ENCODE assay signal across 19 mouse cellular contexts in genomic region chr16:42074325-42074724, GRCm38 (mm10).
"Had no signal": no experiment of that assay in that cellular context is flagged by ENCODE, and none has a peak within 500 bp of the region (broad histone marks: within the 10 kb centered on the region; RNA-seq: fewer than 3 reads in every experiment).

No protein-coding gene starts in this region.

- H3K27me3 ChIP-seq: limb, embryonic 13.5 days; liver, embryonic 12.5 days; liver, embryonic 15.5 days; lung, embryonic 15.5 days; megakaryocyte, embryonic 14.5 days; midbrain, embryonic 13.5 days had no signal

- H3K27ac ChIP-seq: left cerebral cortex, adult 2 months; limb, embryonic 10.5 days; limb, embryonic 13.5 days; liver, embryonic 12.5 days; liver, embryonic 15.5 days; lung, embryonic 15.5 days; midbrain, embryonic 10.5 days; midbrain, embryonic 13.5 days had no signal

- H3K9ac ChIP-seq: limb, embryonic 13.5 days; liver, embryonic 12.5 days; liver, embryonic 15.5 days; lung, embryonic 15.5 days; midbrain, embryonic 13.5 days had no signal

- H3K4me1 ChIP-seq: limb, embryonic 10.5 days; limb, embryonic 13.5 days; liver, embryonic 12.5 days; liver, embryonic 15.5 days; lung, embryonic 15.5 days; megakaryocyte, embryonic 14.5 days; midbrain, embryonic 10.5 days had no signal

- H3K4me3 ChIP-seq: left cerebral cortex, adult 2 months; limb, embryonic 10.5 days; limb, embryonic 13.5 days; liver, embryonic 12.5 days; liver, embryonic 15.5 days; lung, embryonic 15.5 days; megakaryocyte, embryonic 14.5 days; midbrain, embryonic 10.5 days; midbrain, embryonic 13.5 days had no signal

- H3K4me2 ChIP-seq: limb, embryonic 13.5 days; liver, embryonic 12.5 days; liver, embryonic 15.5 days; lung, embryonic 15.5 days; midbrain, embryonic 13.5 days had no signal

- DNase-seq: kidney, postnatal 10 days; kidney, postnatal 36 days; layer of hippocampus, postnatal 36 days; liver; lung, adult 18-20 months; lung, postnatal 10 days; lung, postnatal 36 days; thymus, adult 18-20 months; thymus, postnatal 4 days had no signal

- H3K36me3 ChIP-seq: limb, embryonic 10.5 days; limb, embryonic 13.5 days; liver, embryonic 12.5 days; liver, embryonic 15.5 days; lung, embryonic 15.5 days; midbrain, embryonic 10.5 days; midbrain, embryonic 13.5 days had no signal

- ATAC-seq: liver, embryonic 12.5 days; midbrain, embryonic 13.5 days; midbrain, embryonic 16.5 days had no signal

- H3K9me3 ChIP-seq: limb, embryonic 10.5 days; limb, embryonic 13.5 days; liver, embryonic 12.5 days; liver, embryonic 15.5 days; lung, embryonic 15.5 days; midbrain, embryonic 10.5 days; midbrain, embryonic 13.5 days had no signal
